Comparison of ENCODE assay signal across 10 mouse cellular contexts in the genomic region with DNA sequence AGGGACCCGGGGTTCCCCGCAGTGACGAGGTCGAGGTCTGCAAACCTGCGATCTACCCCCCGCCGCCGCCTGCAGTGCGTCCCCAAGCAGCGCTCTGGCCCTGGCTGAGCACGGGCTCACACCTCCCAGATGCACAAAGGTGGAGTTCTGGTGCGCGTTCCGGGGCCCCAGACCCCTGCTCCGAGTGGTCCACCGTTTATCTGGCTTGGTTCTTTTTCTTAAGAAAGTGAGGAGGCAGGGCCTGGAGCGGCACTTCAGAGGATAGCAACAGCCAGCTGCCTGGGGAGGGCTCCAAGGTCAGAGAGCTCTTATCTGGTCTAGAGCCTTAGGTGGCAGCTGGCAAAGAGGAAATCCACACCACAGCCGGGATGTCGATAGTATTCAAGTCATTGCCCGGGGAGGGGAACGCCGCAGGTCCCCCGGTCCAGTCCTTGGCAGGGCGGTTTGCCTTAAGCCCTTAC. TPM values are rescaled to one million over a fixed set of nuclear protein-coding genes. Genes with fewer than 3 reads are reported as not detected.
DNase-seq lines count a peak whose midpoint lies in the region; ATAC-seq lines count a peak whose summit lies in the region.
"Had no signal": no experiment of that assay in that cellular context is flagged by ENCODE, and none has a peak within 500 bp of the region (broad histone marks: within the 10 kb centered on the region; RNA-seq: fewer than 3 reads in every experiment).

No protein-coding gene starts in this region.

- H3K27ac ChIP-seq in heart, embryonic 12.5 days (ENCODE audit: poor library complexity, severe bottlenecking), result no peak overlapping the region
- H3K27ac ChIP-seq in forebrain, embryonic 15.5 days (replicated peaks), result peak overlapping the region; percentile 98
- H3K27ac ChIP-seq in liver, embryonic 13.5 days, result no peak overlapping the region

- H3K36me3 ChIP-seq in heart, embryonic 12.5 days, result no peaks in the 10 kb centered on the region
- H3K36me3 ChIP-seq in forebrain, embryonic 15.5 days, result no peaks in the 10 kb centered on the region
- no peaks in the 10 kb centered on the region for H3K36me3 ChIP-seq in liver, embryonic 13.5 days

- 0 out of 2 replicates have a peak, but pooled peaks have one; percentile 10 for ATAC-seq in heart, embryonic 12.5 days (ENCODE audit: insufficient number of reproducible peaks, low FRiP score)
- ATAC-seq in forebrain, embryonic 15.5 days (replicated peaks), result peak; percentile 20
- ATAC-seq in liver, embryonic 13.5 days (ENCODE audit: low read depth), result 0 out of 2 replicates have a peak, but pooled peaks have one; percentile 18
- ATAC-seq in activated CD4-positive, CD25-positive, alpha-beta regulatory T cell, adult 4 months, result no peak
- ATAC-seq: Patski had no signal

- WGBS in heart, embryonic 12.5 days, result 1% methylated on average over 24 of the region's 24 CpGs
- under 1% methylated on average over 24 of the region's 24 CpGs for WGBS in forebrain, embryonic 15.5 days
- 1% methylated on average over 24 of the region's 24 CpGs for WGBS in liver, embryonic 13.5 days (ENCODE audit: insufficient replicate concordance)

- peak overlapping the region; percentile 47; the same call in 1 of the 2 replicates for H3K9ac ChIP-seq in heart, embryonic 12.5 days
- H3K9ac ChIP-seq in forebrain, embryonic 15.5 days (replicated peaks), result peak overlapping the region; percentile 75
- peak overlapping the region; percentile 9; the same call in 1 of the 2 replicates for H3K9ac ChIP-seq in liver, embryonic 13.5 days

- peak overlapping the region; percentile 56 for H3K4me3 ChIP-seq in heart, embryonic 12.5 days
- peak overlapping the region; percentile 48 for H3K4me3 ChIP-seq in forebrain, embryonic 15.5 days
- peak overlapping the region; percentile 45 for H3K4me3 ChIP-seq in liver, embryonic 13.5 days (replicated peaks)

- peaks cover 96% of the 10 kb centered on the region for H3K27me3 ChIP-seq in heart, embryonic 12.5 days (replicated peaks)
- H3K27me3 ChIP-seq in forebrain, embryonic 15.5 days, result no peaks in the 10 kb centered on the region
- H3K27me3 ChIP-seq in liver, embryonic 13.5 days, result peaks cover 96% of the 10 kb centered on the region

- no peaks in the 10 kb centered on the region for H3K9me3 ChIP-seq in heart, embryonic 12.5 days (replicated peaks)
- no peaks in the 10 kb centered on the region for H3K9me3 ChIP-seq in forebrain, embryonic 15.5 days
- H3K9me3 ChIP-seq in liver, embryonic 13.5 days (replicated peaks), result no peaks in the 10 kb centered on the region

- H3K4me2 ChIP-seq in heart, embryonic 12.5 days, result peak overlapping the region; percentile 99
- peak overlapping the region; percentile 95 for H3K4me2 ChIP-seq in forebrain, embryonic 15.5 days (replicated peaks)
- peak overlapping the region; percentile 65 for H3K4me2 ChIP-seq in liver, embryonic 13.5 days

- no peak for DNase-seq in heart, adult 11 months
- DNase-seq in MEL-GATA-1-ER (ENCODE audit: extremely low read depth, low read depth), result peak; percentile 63
- peak; percentile 11 for DNase-seq in liver, embryonic 13.5 days
- peak; percentile 54 for DNase-seq in testis, postnatal 10 days (ENCODE audit: low spot score)
- no peak for DNase-seq in lung, postnatal 25 days (ENCODE audit: low spot score)

- peaks cover 30% of the 10 kb centered on the region for H3K4me1 ChIP-seq in heart, embryonic 12.5 days (replicated peaks)
- peaks cover 58% of the 10 kb centered on the region for H3K4me1 ChIP-seq in forebrain, embryonic 15.5 days
- H3K4me1 ChIP-seq in liver, embryonic 13.5 days (replicated peaks), result peaks cover 17% of the 10 kb centered on the region

RNA-seq across cellular contexts. Expression of gene Scrt2, which starts 32.3 kb away (rescaled TPM):
- polyA plus RNA-seq in heart, embryonic 12.5 days (2016; fragmentation: Nextera tagmentation; extraction: Ambion mirVana), result 0.08 TPM in 1 of 2 replicates, not detected in the other
- 20.9 and 22.9 TPM in 2 replicates for polyA plus RNA-seq in forebrain, embryonic 15.5 days (2015; fragmentation: Nextera tagmentation; extraction: Ambion mirVana)
- not detected in 2 replicates for polyA plus RNA-seq in liver, embryonic 13.5 days (2015; fragmentation: Nextera tagmentation; extraction: Ambion mirVana)
- not detected for polyA plus RNA-seq in activated CD4-positive, CD25-positive, alpha-beta regulatory T cell, adult 4 months (2017; shearing (Covaris generic))
- polyA plus RNA-seq: liver, adult 2 months; Patski had no signal

RNA-seq across cellular contexts. Expression of gene Slc52a3, which starts 52.7 kb away (rescaled TPM):
- polyA plus RNA-seq in heart, embryonic 12.5 days (2016; fragmentation: Nextera tagmentation; extraction: Ambion mirVana), result 0.34 and 0.45 TPM in 2 replicates
- 0.84 and 1.3 TPM in 2 replicates for polyA plus RNA-seq in forebrain, embryonic 15.5 days (2015; fragmentation: Nextera tagmentation; extraction: Ambion mirVana)
- polyA plus RNA-seq in liver, embryonic 13.5 days (2015; fragmentation: Nextera tagmentation; extraction: Ambion mirVana), result 1.3 and 1.5 TPM in 2 replicates
- polyA plus RNA-seq in activated CD4-positive, CD25-positive, alpha-beta regulatory T cell, adult 4 months (2017; shearing (Covaris generic)), result 1 to 10 TPM; 7.3 to 8.4 TPM

RNA-seq across cellular contexts. Expression of gene Srxn1, which starts 56.3 kb away (rescaled TPM):
- 9.4 and 9.6 TPM in 2 replicates for polyA plus RNA-seq in heart, embryonic 12.5 days (2016; fragmentation: Nextera tagmentation; extraction: Ambion mirVana)
- polyA plus RNA-seq in forebrain, embryonic 15.5 days (2015; fragmentation: Nextera tagmentation; extraction: Ambion mirVana), result 11.1 and 13.0 TPM in 2 replicates
- polyA plus RNA-seq in liver, embryonic 13.5 days (2015; fragmentation: Nextera tagmentation; extraction: Ambion mirVana), result 17.2 and 17.9 TPM in 2 replicates
- 1 to 10 TPM in 1 of 2 experiments, under 1 TPM in 1; 0.92 to 1.5 TPM for polyA plus RNA-seq in activated CD4-positive, CD25-positive, alpha-beta regulatory T cell, adult 4 months (2017; shearing (Covaris generic))

Comparison
In these comparisons a context has a peak if more than half of its experiments do, and no peak if none do; other contexts are left out.
1. H3K9ac ChIP-seq: peak in every context shown above with its lines; median percentile 75 in forebrain, embryonic 15.5 days; 47 in heart, embryonic 12.5 days; 9 in liver, embryonic 13.5 days.
2. DNase-seq: peak in MEL-GATA-1-ER (single experiment), liver, embryonic 13.5 days (single experiment) and testis, postnatal 10 days (single experiment); none in heart, adult 11 months (single experiment) and lung, postnatal 25 days (single experiment).
3. RNA of gene Scrt2, which starts 32.3 kb away (polyA plus RNA-seq): 20.9 to 22.9 TPM in forebrain, embryonic 15.5 days; 0.08 TPM in heart, embryonic 12.5 days, not detected in liver, embryonic 13.5 days and not detected in activated CD4-positive, CD25-positive, alpha-beta regulatory T cell, adult 4 months; every median in the first group is over 10 times any median in the second.
4. Peak in every context shown above with its lines, with median percentiles within 50 percentile points of each other: H3K4me2 ChIP-seq and H3K4me3 ChIP-seq.